Mouse (Mus musculus) stomach, postnatal 0 days (tissue): Measurements from ENCODE around the gene Mpdu1.

Experiments used
- CTCF ChIP-seq: IDR thresholded peaks from 2 replicates; pipeline ENCODE4 v1.5.1; 2016; ENCODE audit warnings: antibody characterized with exemption, low read depth, mild to moderate bottlenecking, moderate library complexity
- EP300 ChIP-seq: optimal IDR thresholded peaks from 2 replicates; pipeline ENCODE3; 2016; ENCODE audit warnings: antibody characterized with exemption

- TF ChIP-seq CTCF (peak; percentile 90), EP300 (no peak)
These were observed 30.0 kb downstream of the Mpdu1 start, which contains the start of gene Fxr2 for GRCm38 (mm10) chr11:69632284-69633089.
